Mouse (Mus musculus): ENCODE measurements around the gene Prdm11. TPM values are rescaled to one million over a fixed set of nuclear protein-coding genes. Genes with fewer than 3 reads are reported as not detected.

The Prdm11 gene
- polyA plus RNA-seq, 1 experiment from 2014 or later = 1.8 TPM

- no peaks in the 10 kb centered on the region for H3K9me3 ChIP-seq (ENCODE audit: control insufficient read depth, low read length)
- WGBS = 63% methylated on average over 8 of the region's 8 CpGs
- H3K4me3 ChIP-seq (replicated peaks; ENCODE audit: low read length) = no peak overlapping the region
- peaks cover 16% of the 10 kb centered on the region; the same call in 1 of the 2 replicates for H3K4me1 ChIP-seq (replicated peaks; ENCODE audit: control insufficient read depth, insufficient read depth, low read length)
- H3K36me3 ChIP-seq (replicated peaks; ENCODE audit: control insufficient read depth, insufficient read depth) = no peaks in the 10 kb centered on the region
- no peak overlapping the region for H3K4me2 ChIP-seq (replicated peaks)
- no peak overlapping the region for H3K9ac ChIP-seq
- no peak for ATAC-seq (ENCODE audit: low FRiP score)
- no peaks in the 10 kb centered on the region for H3K27me3 ChIP-seq (ENCODE audit: control insufficient read depth, insufficient read depth, low read length)
- no peak overlapping the region for H3K27ac ChIP-seq
- no peak for DNase-seq (ENCODE audit: low spot score)
These were observed 79.7 kb downstream of the Prdm11 start for GRCm38 (mm10) chr2:92966257-92966656.

- WGBS = 100% methylated on average over 1 of the region's 1 CpGs
- H3K4me1 ChIP-seq (replicated peaks; ENCODE audit: control insufficient read depth, insufficient read depth, low read length) = peaks cover 16% of the 10 kb centered on the region; the same call in 1 of the 2 replicates
- H3K36me3 ChIP-seq (replicated peaks; ENCODE audit: control insufficient read depth, insufficient read depth) = no peaks in the 10 kb centered on the region
- H3K9ac ChIP-seq = no peak overlapping the region
- DNase-seq (ENCODE audit: low spot score) (no peak), ATAC-seq (ENCODE audit: low FRiP score) (no peak)
- H3K4me3 ChIP-seq (replicated peaks; ENCODE audit: low read length) = no peak overlapping the region
- H3K27ac ChIP-seq = no peak overlapping the region
- no peaks in the 10 kb centered on the region for H3K27me3 ChIP-seq (ENCODE audit: control insufficient read depth, insufficient read depth, low read length)
- H3K9me3 ChIP-seq (ENCODE audit: control insufficient read depth, low read length) = no peaks in the 10 kb centered on the region
- H3K4me2 ChIP-seq (replicated peaks) = no peak overlapping the region
These were observed 81.6 kb downstream of the Prdm11 start for GRCm38 (mm10) chr2:92964345-92964744.

DNA sequence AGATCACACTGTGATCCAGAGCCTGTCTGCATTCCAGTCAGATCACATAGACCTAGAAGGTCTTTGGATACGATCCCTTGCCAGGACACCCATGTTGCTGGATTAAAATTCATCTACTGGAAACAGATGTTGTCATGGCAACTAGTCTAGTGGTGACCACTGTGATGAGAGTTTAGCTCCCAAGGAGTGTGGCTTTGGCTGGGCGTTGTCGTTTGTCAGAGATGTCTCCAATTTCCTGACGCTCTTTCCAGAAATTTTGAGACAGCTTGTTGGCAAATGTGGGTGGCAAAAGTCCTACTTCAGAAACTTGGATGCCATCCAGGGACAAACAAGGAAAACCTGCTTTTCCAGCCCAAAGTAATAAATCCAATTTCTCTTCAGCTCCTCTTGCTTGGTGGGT, 87.3 kb downstream of the Prdm11 start:
- Histone ChIP-seq H3K4me3 (replicated peaks; ENCODE audit: low read length) (no peak overlapping the region), H3K27me3 (ENCODE audit: control insufficient read depth, insufficient read depth, low read length) (no peaks in the 10 kb centered on the region), H3K9me3 (ENCODE audit: control insufficient read depth, low read length) (peaks cover 6% of the 10 kb centered on the region; the same call in 1 of the 2 replicates), H3K9ac (no peak overlapping the region), H3K36me3 (replicated peaks; ENCODE audit: control insufficient read depth, insufficient read depth) (no peaks in the 10 kb centered on the region), H3K4me2 (replicated peaks) (no peak overlapping the region), H3K27ac (no peak overlapping the region), H3K4me1 (replicated peaks; ENCODE audit: control insufficient read depth, insufficient read depth, low read length) (no peaks in the 10 kb centered on the region)
- WGBS = 65% methylated on average over 4 of the region's 4 CpGs
- ATAC-seq (ENCODE audit: low FRiP score) (no peak), DNase-seq (ENCODE audit: low spot score) (no peak)

GRCm38 (mm10) chr2:92956943-92957342, 89.0 kb downstream of the Prdm11 start:
- WGBS = 83% methylated on average over 2 of the region's 2 CpGs
- Histone ChIP-seq H3K27ac (no peak overlapping the region), H3K9me3 (ENCODE audit: control insufficient read depth, low read length) (peaks cover 6% of the 10 kb centered on the region; the same call in 1 of the 2 replicates), H3K36me3 (replicated peaks; ENCODE audit: control insufficient read depth, insufficient read depth) (no peaks in the 10 kb centered on the region), H3K4me3 (replicated peaks; ENCODE audit: low read length) (no peak overlapping the region), H3K4me2 (replicated peaks) (no peak overlapping the region), H3K4me1 (replicated peaks; ENCODE audit: control insufficient read depth, insufficient read depth, low read length) (no peaks in the 10 kb centered on the region), H3K9ac (no peak overlapping the region), H3K27me3 (ENCODE audit: control insufficient read depth, insufficient read depth, low read length) (no peaks in the 10 kb centered on the region)
- ATAC-seq (ENCODE audit: low FRiP score) (no peak), DNase-seq (ENCODE audit: low spot score) (no peak)

GRCm38 (mm10) chr2:92954404-92955114, 91.4 kb downstream of the Prdm11 start:
- Histone ChIP-seq H3K9me3 (ENCODE audit: control insufficient read depth, low read length) (peaks cover 6% of the 10 kb centered on the region; the same call in 1 of the 2 replicates), H3K27ac (no peak overlapping the region), H3K36me3 (replicated peaks; ENCODE audit: control insufficient read depth, insufficient read depth) (no peaks in the 10 kb centered on the region), H3K4me3 (replicated peaks; ENCODE audit: low read length) (no peak overlapping the region), H3K27me3 (ENCODE audit: control insufficient read depth, insufficient read depth, low read length) (no peaks in the 10 kb centered on the region), H3K4me1 (replicated peaks; ENCODE audit: control insufficient read depth, insufficient read depth, low read length) (no peaks in the 10 kb centered on the region), H3K4me2 (replicated peaks) (no peak overlapping the region), H3K9ac (no peak overlapping the region)
- DNase-seq (ENCODE audit: low spot score) (peak; percentile 66), ATAC-seq (ENCODE audit: low FRiP score) (no peak)
- WGBS = 32% methylated on average over 11 of the region's 11 CpGs

DNA sequence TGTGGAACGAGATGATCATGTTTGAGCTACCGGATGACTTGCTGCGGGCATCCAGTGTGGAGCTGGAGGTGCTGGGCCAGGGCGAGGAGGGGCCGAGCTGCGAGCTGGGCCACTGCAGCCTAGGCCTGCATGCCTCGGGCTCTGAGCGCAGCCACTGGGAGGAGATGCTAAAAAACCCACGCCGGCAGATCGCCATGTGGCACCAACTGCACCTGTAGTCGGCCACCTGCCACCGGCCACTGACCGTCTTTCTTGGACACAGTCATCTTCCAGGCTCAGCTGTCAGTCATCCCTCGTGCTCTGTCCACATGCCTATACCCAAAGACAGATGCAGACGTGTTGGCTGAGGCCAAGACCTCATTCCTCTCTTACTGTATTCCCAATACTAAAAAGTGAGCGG, 92.5 kb downstream of the Prdm11 start:
- Histone ChIP-seq H3K4me1 (replicated peaks; ENCODE audit: control insufficient read depth, insufficient read depth, low read length) (peaks cover 6% of the 10 kb centered on the region; the same call in 1 of the 2 replicates), H3K9me3 (ENCODE audit: control insufficient read depth, low read length) (peaks cover 4% of the 10 kb centered on the region; the same call in 1 of the 2 replicates), H3K9ac (no peak overlapping the region), H3K4me2 (replicated peaks) (no peak overlapping the region), H3K27me3 (ENCODE audit: control insufficient read depth, insufficient read depth, low read length) (no peaks in the 10 kb centered on the region), H3K36me3 (replicated peaks; ENCODE audit: control insufficient read depth, insufficient read depth) (no peaks in the 10 kb centered on the region), H3K4me3 (replicated peaks; ENCODE audit: low read length) (no peak overlapping the region), H3K27ac (no peak overlapping the region)
- 90% methylated on average over 17 of the region's 17 CpGs for WGBS
- no peak for ATAC-seq (ENCODE audit: low FRiP score)
- DNase-seq (ENCODE audit: low spot score) = no peak

DNA sequence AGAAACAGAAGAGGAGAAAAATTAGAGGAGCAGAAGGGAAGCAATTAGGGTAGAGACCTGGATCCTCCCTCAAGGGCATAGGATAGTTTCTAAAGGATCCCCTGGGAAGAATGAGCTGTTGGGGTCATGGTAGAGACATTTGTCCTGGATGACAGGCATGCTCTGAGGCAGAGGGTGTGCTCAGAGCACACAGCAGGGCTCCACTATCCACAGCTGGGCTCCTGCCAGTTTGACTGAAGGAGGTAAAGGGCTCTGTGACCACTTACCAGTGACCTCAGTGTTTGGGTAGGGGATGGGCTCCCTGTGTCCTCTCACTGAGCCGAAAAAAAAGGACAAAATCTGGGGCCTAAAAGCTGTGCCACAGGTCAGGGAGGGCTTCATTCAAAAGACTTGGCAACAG, 96.4 kb downstream of the Prdm11 start:
- Histone ChIP-seq H3K27ac (peak overlapping the region; percentile 11; the same call in 1 of the 2 replicates), H3K36me3 (replicated peaks; ENCODE audit: control insufficient read depth, insufficient read depth) (no peaks in the 10 kb centered on the region), H3K9me3 (ENCODE audit: control insufficient read depth, low read length) (no peaks in the 10 kb centered on the region), H3K4me1 (replicated peaks; ENCODE audit: control insufficient read depth, insufficient read depth, low read length) (peaks cover 16% of the 10 kb centered on the region), H3K27me3 (ENCODE audit: control insufficient read depth, insufficient read depth, low read length) (no peaks in the 10 kb centered on the region), H3K9ac (no peak overlapping the region), H3K4me2 (replicated peaks) (no peak overlapping the region), H3K4me3 (replicated peaks; ENCODE audit: low read length) (no peak overlapping the region)
- DNase-seq (ENCODE audit: low spot score) = no peak
- WGBS = 13% methylated on average over 1 of the region's 1 CpGs
- no peak for ATAC-seq (ENCODE audit: low FRiP score)

GRCm38 (mm10) chr2:92948699-92949300, 97.2 kb downstream of the Prdm11 start:
- DNase-seq (ENCODE audit: low spot score) (no peak), ATAC-seq (ENCODE audit: low FRiP score) (no peak)
- Histone ChIP-seq H3K9me3 (ENCODE audit: control insufficient read depth, low read length) (no peaks in the 10 kb centered on the region), H3K27me3 (ENCODE audit: control insufficient read depth, insufficient read depth, low read length) (no peaks in the 10 kb centered on the region), H3K36me3 (replicated peaks; ENCODE audit: control insufficient read depth, insufficient read depth) (no peaks in the 10 kb centered on the region), H3K4me3 (replicated peaks; ENCODE audit: low read length) (no peak overlapping the region), H3K4me2 (replicated peaks) (no peak overlapping the region), H3K9ac (no peak overlapping the region; the same call in 1 of the 2 replicates), H3K4me1 (replicated peaks; ENCODE audit: control insufficient read depth, insufficient read depth, low read length) (peaks cover 16% of the 10 kb centered on the region), H3K27ac (peak overlapping the region; percentile 11; the same call in 1 of the 2 replicates)
- 27% methylated on average over 7 of the region's 7 CpGs for whole genome bisulfite sequencing

- no peaks in the 10 kb centered on the region for H3K36me3 ChIP-seq (replicated peaks; ENCODE audit: control insufficient read depth, insufficient read depth)
- 5% methylated on average over 12 of the region's 12 CpGs for WGBS
- no peaks in the 10 kb centered on the region for H3K9me3 ChIP-seq (ENCODE audit: control insufficient read depth, low read length)
- DNase-seq (ENCODE audit: low spot score) = peak; percentile 73
- no peak overlapping the region for H3K4me3 ChIP-seq (replicated peaks; ENCODE audit: low read length)
- 0 out of 2 replicates have a peak overlapping the region, but pooled peaks have one; percentile 9 for H3K4me2 ChIP-seq (replicated peaks)
- no peak overlapping the region; the same call in 1 of the 2 replicates for H3K9ac ChIP-seq
- peak overlapping the region; percentile 22; the same call in 1 of the 2 replicates for H3K27ac ChIP-seq
- H3K27me3 ChIP-seq (ENCODE audit: control insufficient read depth, insufficient read depth, low read length) = no peaks in the 10 kb centered on the region
- peak; percentile 65 for ATAC-seq (ENCODE audit: low FRiP score)
- peaks cover 16% of the 10 kb centered on the region for H3K4me1 ChIP-seq (replicated peaks; ENCODE audit: control insufficient read depth, insufficient read depth, low read length)
These were observed 97.8 kb downstream of the Prdm11 start for GRCm38 (mm10) chr2:92947981-92948698.

Data from hindbrain, embryonic 14.5 days (tissue).